Mouse (Mus musculus) embryo, embryonic 11 days (tissue): ENCODE measurements around the gene Gm37240.

Source experiments
- DNase-seq: peaks from one replicate; pipeline ENCODE4 v3.0.0-alpha.2; 2015

Gene Gm37240

DNA sequence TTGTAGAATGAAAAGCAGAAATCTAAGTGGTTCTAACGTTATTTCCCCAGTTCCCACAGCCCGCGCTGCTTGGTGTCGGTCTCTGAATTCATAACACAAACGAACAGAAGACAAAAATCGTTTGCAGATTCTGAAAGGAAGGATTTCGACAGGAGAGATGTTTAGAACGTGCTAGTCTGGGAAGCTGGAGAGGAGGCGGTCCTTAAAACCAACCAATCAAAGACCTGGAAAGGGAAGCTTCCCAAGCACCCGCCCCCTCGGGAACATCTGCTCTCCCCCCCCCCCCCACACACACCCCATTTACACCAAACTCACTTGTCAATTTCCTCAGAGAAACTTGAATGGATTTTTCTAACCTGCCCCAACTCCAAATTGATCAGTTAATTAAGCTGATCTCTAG lies 780.4 kb downstream of the Gm37240 start:
- peak; percentile 7 for DNase-seq

DNA sequence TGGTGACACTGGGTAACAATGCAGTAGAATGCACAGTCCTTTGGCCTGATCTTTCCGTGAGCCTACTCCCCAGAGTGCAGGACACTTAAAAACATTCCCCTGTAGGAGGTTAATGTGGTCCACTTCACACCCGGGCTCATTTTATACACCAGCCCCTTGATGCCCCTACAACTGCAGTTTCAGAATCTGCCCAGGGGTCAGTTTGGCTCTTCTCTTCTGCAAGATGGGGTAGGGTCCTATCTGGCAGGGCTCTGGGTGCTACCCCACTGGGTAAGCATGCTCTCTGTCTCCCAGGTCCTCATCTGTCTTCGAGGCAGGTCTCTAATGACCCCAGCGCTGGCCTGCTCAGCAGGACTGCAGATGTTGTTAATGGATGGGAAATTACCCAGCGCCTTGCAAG lies 783.0 kb downstream of the Gm37240 start:
- DNase-seq = peak; percentile 9

GRCm38 (mm10) chr3:85080882-85081558 lies 806.3 kb downstream of the Gm37240 start:
- DNase-seq = peak; percentile 8

- no peak for DNase-seq
Observed at GRCm38 (mm10) chr3:85064113-85064512, 823.2 kb downstream of the Gm37240 start.

DNA sequence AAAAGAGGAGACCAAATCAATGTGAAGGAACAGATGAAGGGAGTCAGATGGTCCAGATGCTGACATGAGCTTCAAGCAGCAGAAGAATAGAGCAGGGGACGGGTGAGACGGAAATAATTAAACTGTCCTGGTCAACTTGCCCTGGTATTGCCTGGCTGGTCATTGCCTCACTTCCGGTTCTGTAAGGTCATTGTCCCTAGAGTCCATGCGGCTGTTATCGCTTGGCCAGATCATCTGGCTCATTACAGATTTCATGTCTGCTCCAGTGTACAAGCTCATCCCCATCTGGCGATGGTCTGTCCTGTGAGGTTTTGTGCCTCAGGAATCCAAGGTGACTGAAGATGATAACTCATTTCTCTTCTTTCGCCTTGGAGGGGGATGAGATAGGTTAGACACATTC lies 827.2 kb downstream of the Gm37240 start:
- DNase-seq = no peak

DNA sequence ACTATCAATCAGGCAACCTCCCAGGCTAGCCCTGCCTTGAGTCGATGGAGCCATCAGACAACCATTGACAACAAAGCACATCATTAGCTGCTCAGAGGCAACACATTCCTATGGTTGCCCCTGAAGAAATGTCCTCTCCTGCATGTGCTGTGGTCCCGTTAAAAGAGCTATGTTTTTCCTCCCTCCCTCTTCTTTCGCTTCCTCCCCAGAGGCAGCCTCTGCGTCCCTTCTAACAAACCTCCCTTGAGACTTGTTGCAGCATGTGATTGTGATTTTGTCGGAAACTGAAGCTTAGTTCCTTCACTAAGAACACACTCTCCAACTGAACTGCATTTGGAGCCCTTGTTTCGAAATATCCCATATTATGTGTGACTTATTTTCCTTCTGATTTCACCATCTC lies 830.1 kb downstream of the Gm37240 start:
- DNase-seq = no peak

DNA sequence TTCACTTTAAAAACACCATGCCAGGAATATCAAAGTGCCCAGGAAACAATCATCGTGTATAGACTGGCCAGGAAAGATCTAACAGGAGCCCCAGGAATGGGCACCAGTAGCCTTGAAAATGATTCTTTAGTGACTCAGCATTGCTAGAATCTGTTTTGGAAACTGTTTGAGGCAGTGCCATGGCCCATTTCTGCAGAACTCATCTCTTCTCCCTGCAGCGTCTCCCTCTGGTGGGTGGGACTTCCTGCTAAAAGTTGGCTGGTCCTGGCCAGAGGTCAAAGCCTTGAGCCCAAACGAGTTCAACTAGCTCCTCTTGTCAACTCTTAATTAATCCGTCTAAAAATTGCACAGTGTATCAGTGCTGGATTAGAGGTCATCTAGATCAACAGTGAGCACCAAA lies 833.8 kb downstream of the Gm37240 start:
- no peak for DNase-seq

GRCm38 (mm10) chr3:85052196-85052595 lies 835.1 kb downstream of the Gm37240 start:
- no peak for DNase-seq

DNA sequence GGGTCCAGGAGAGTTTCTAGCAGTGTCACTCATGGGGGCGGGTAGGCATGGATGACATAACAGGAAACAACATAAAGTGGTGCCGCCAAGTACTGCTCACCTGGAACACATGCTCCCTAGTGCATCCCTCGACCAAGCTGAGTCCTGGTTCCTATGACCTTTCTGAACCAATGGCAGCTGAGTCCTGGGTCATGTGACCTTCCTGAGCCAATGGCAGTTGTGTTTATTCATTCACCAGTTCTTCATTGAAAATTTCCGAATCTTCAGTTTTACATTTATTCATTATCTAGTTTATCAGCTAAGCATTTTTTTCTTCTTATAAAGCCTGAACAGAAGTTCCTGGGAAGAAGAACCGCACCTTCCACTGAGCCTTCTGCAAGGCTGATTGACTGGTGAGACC lies 838.7 kb downstream of the Gm37240 start:
- no peak for DNase-seq

- no peak for DNase-seq
Observed at GRCm38 (mm10) chr3:85043679-85044218, 843.6 kb downstream of the Gm37240 start.

GRCm38 (mm10) chr3:85042126-85042525 lies 845.2 kb downstream of the Gm37240 start:
- DNase-seq = no peak

- DNase-seq = no peak
Observed at GRCm38 (mm10) chr3:85029141-85029540, 858.2 kb downstream of the Gm37240 start.

DNA sequence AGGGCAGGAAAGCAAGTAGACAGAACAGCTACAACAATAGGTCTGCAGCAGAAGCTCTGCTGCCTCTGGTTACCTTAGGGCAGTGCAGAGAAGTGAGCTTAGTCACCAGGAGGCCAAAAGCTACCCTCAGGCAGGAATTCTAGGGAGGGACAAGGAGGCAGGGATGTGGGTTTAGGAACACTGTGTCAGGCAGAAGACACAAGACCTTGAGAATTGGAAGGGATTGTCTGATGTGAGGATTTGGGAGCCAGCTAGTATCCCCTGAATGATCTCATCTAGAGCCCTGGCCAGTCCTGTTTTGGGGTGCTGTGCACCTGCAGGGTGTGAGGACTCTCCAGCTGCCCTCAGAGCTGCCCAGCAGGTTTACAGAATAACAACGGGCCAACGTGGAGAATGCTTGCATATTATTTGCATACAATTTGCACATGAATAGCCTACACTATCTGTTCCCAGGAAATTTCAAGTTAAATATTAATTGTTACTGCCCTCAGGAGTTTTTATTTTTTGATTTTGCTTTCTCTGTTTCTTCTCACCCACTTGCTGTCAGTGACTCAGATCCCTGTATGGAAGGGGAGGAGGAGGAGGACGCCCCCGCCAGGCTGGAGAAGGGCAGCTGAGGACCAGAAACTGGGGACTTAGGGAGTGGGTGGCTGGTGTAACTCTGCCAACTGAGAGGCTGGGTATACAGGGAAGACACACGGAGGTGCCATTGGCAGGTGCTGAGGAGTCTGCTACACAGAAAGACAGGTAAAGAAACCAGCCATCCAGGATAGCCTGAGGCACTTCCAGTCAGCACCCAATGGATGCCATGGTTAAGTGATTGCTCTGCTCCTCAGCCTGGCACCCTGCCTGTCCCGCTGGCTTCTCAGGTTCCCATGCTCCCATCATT lies 862.3 kb downstream of the Gm37240 start:
- DNase-seq = no peak

DNA sequence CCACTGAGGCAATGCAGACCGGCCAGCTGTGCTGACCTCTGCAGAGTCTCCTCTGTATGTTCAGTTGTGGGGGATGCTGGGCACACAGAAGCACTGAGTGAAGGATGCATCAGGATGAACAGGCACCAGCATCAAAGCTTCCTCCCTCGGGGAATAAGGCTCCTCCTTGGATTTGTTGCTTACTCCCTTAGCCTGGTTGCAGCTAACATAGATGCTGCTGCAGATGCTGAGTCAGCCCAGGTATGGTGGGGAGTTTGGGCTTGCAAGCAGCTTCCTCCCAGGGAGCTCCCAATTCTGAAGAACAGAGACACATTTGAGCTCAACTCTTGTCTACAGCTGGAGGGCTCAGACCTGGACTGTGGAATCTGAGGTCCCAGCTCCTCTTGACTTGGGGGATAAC lies 863.1 kb downstream of the Gm37240 start:
- no peak for DNase-seq

DNA sequence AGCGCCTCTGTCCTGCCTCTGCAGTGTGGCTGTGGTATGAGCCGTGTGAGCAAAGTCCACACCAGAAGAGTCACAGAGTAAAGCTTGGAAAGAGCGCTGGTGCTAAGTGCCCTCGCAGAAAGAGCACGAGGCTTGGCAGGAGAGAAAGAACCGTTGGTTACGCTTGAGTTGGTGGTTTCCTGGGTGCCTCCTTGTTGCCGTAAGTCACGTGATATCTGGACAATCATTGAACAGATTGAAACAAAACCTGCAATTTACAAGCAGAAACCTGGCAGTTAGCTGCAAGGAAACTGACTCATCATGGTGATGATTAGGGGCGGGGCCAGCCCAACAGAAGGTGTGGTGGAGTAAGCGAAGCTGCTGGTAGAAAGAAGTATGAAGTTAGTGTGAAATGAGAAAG lies 864.5 kb downstream of the Gm37240 start:
- no peak for DNase-seq

GRCm38 (mm10) chr3:85021816-85022215 lies 865.5 kb downstream of the Gm37240 start:
- DNase-seq = no peak

DNA sequence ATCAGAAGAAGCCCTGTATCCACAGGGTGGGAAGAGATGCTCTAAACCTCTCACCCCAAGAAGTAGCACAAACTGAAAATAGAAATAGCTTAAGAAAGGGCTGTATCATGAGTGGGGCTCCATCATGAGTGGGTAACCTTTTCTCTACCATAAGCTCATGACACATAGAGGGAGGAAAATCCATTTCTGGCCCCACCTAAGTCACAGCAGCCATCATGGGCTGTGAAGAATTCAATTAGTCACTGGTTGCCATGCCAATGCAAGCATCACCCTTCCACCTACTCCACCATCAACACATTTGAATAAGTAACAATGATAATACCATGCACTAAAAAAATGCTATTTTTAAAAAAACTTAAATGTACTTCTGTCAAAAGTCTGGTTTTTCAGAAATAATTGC lies 867.2 kb downstream of the Gm37240 start:
- no peak for DNase-seq

DNA sequence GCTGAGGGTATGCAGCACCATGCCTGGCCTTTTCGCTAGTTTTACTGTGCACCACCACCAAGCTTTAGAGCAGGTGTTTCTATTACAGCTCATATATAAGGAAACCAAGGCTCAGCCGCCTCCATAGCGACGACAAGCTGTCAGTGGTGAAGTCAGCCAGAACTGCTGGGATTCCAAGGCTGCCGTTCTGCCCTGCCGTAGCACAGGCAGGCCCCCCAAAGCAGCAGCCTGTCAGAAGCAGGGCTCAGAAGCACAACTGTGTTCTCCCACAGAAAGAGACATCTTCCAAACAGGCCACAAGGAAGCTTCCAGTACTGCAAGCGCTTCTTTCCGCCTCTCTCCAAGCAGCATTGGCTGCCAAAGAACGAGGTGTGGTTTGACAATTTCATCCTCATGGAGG lies 871.7 kb downstream of the Gm37240 start:
- DNase-seq = peak; percentile 4

GRCm38 (mm10) chr3:85012889-85013288 lies 874.4 kb downstream of the Gm37240 start:
- DNase-seq = no peak

GRCm38 (mm10) chr3:85005257-85005656 lies 882.1 kb downstream of the Gm37240 start:
- no peak for DNase-seq

DNA sequence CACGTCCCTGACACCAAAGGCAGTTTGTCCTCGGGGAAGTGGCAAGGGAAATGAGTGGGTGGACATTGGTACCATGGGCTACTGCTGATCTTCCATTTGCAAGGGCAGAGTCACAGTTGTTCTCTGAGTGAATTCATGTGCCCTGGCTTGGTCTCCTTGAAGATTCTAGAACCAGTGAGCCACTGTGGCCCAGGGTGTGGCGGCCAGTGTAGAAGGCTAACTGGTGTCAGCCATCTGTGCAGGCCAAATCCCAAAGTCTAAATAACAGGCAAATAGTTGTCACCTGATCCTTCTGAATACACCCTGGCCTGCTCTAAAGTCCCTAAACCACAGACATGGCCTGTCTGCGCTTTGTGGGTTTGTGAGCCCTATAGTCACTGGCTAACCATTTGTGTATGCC lies 898.4 kb downstream of the Gm37240 start:
- DNase-seq = no peak

- DNase-seq = no peak
Observed at GRCm38 (mm10) chr3:84985121-84985625, 902.1 kb downstream of the Gm37240 start.

DNA sequence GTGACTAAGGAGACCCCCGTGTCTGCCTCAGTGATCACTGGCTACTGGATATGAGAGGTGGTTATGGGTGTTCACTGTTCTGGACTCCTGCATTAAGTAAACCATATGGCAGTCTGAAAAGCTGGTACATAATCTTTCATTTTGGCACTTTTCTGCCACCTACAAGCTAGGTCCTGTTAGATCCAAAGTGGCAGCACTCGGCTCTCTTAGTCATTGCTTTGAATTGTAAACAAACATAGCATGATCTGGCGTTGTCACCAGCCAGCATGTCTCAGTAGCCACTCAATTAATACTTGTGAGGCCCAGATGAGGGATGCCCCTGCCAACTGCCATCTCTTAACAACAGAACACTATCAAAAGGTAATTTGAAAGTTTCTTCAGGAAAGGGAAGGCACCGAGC lies 904.6 kb downstream of the Gm37240 start:
- DNase-seq = no peak

DNA sequence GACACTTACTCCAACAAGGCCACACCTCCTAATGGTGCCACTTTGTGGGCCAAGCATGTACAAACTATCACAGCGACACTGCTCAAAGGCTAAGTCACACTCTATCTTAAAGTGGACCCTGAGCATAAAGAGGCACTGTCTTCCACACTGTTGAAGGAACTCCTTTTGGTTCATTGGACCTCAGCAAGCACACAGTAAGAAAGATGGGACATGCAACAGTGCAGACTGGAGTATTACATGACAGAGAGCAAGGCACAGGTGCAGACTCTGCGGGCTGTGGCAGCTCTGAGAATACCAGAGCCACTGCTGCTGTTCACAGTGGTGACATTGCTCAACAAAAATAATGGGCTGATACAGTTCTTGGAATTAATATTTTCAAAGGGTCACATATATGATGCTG lies 907.2 kb downstream of the Gm37240 start:
- DNase-seq = no peak
